Mouse (Mus musculus): ENCODE results near the gene Cntnap2. TPM values are rescaled to one million over a fixed set of nuclear protein-coding genes. Genes with fewer than 3 reads are reported as not detected.

Cntnap2 gene
- polyA plus RNA-seq, 1 experiment from 2014 or later, result 0.55 TPM

- 67% methylated on average over 3 of the region's 3 CpGs for WGBS
- H3K4me2 ChIP-seq (ENCODE audit: low read length), result no peak overlapping the region
Measured at GRCm38 (mm10) chr6:46919973-46920372, 1860.8 kb downstream of the Cntnap2 start.

DNA sequence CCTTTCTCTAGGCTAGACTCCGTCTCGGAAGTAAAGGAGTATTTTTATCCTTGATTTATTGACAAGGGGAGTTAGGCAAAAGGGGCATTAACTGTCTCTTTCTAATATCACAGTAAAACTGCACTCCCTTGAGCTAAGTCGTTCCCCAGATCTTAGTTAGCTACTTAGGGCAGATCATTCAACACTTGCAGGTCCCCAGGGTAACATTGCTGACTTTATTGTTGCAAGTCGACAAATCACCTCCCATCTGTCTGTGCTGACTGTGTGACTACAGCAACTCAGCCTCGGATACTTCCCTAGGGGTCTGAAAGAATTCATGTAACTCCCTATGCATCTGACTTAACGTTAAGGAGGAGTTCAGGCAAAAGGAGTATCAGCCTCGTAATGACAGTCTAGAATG lies 1865.6 kb downstream of the Cntnap2 start:
- 46% methylated on average over 7 of the region's 7 CpGs for WGBS
- no peaks in the 10 kb centered on the region for H3K4me1 ChIP-seq (ENCODE audit: control insufficient read depth in 2 of 2, insufficient read depth in 2 of 2, low read length in 2 of 2)
- no peak overlapping the region for H3K4me2 ChIP-seq (ENCODE audit: low read length)
- H3K4me3 ChIP-seq (ENCODE audit: control insufficient read depth in 1 of 2, insufficient read depth in 1 of 2, low read depth in 1 of 2, low read length in 2 of 2), result no peak overlapping the region
- no peak for ATAC-seq (ENCODE audit: insufficient number of reproducible peaks, insufficient read depth, low FRiP score, low read depth)
- no peak overlapping the region for H3K9ac ChIP-seq (ENCODE audit: low read length)
- H3K36me3 ChIP-seq (ENCODE audit: control insufficient read depth, insufficient read depth, low read length), result no peaks in the 10 kb centered on the region
- no peaks in the 10 kb centered on the region for H3K9me3 ChIP-seq (ENCODE audit: control insufficient read depth, low read length)
- no peaks in the 10 kb centered on the region for H3K27me3 ChIP-seq (ENCODE audit: control insufficient read depth, insufficient read depth, low read length)
- H3K27ac ChIP-seq (replicated peaks in 1 of 2; ENCODE audit: control insufficient read depth in 1 of 2, insufficient read depth in 1 of 2, low read depth in 2 of 2, low read length in 2 of 2), result no peak overlapping the region

More at GRCm38 (mm10) chr6:46919973-46920372, 1860.8 kb downstream of the Cntnap2 start:
- Histone ChIP-seq H3K4me1 (ENCODE audit: control insufficient read depth in 2 of 2, insufficient read depth in 2 of 2, low read length in 2 of 2) (no peaks in the 10 kb centered on the region), H3K27ac (replicated peaks in 1 of 2; ENCODE audit: control insufficient read depth in 1 of 2, insufficient read depth in 1 of 2, low read depth in 2 of 2, low read length in 2 of 2) (no peak overlapping the region), H3K9ac (ENCODE audit: low read length) (no peak overlapping the region), H3K27me3 (ENCODE audit: control insufficient read depth, insufficient read depth, low read length) (no peaks in the 10 kb centered on the region), H3K9me3 (ENCODE audit: control insufficient read depth, low read length) (no peaks in the 10 kb centered on the region), H3K4me3 (ENCODE audit: control insufficient read depth in 1 of 2, insufficient read depth in 1 of 2, low read depth in 1 of 2, low read length in 2 of 2) (no peak overlapping the region), H3K36me3 (ENCODE audit: control insufficient read depth, insufficient read depth, low read length) (no peaks in the 10 kb centered on the region)
- ATAC-seq (ENCODE audit: insufficient number of reproducible peaks, insufficient read depth, low FRiP score, low read depth), result no peak

DNA sequence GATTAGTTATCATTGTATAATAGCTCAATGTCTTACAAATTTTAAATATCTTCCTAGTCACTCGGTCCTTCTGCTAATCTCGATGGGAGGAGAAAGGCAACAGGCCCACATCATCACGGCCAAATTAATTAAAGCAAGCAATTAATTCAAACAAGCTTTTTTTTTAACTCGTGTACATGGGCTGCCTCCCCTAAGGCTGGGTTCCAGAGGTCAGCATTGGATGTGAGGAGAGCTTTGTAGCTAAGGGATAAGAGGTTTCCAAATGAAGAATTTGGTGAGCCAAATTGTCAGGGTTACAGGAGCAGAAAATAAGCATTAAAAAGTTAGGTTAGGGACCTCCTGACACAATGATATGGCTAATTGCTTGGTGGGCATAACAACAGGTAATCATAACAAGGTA lies 1886.5 kb downstream of the Cntnap2 start:
- no peak for ATAC-seq (ENCODE audit: insufficient number of reproducible peaks, insufficient read depth, low FRiP score, low read depth)
- no peaks in the 10 kb centered on the region for H3K4me1 ChIP-seq (ENCODE audit: control insufficient read depth in 2 of 2, insufficient read depth in 2 of 2, low read length in 2 of 2)
- no peak overlapping the region for H3K27ac ChIP-seq (replicated peaks in 1 of 2; ENCODE audit: control insufficient read depth in 1 of 2, insufficient read depth in 1 of 2, low read depth in 2 of 2, low read length in 2 of 2)
- H3K9ac ChIP-seq (ENCODE audit: low read length), result no peak overlapping the region
- no peaks in the 10 kb centered on the region for H3K36me3 ChIP-seq (ENCODE audit: control insufficient read depth, insufficient read depth, low read length)
- H3K4me2 ChIP-seq (ENCODE audit: low read length), result no peak overlapping the region
- no peak overlapping the region for H3K4me3 ChIP-seq (ENCODE audit: control insufficient read depth in 1 of 2, insufficient read depth in 1 of 2, low read depth in 1 of 2, low read length in 2 of 2)
- no peaks in the 10 kb centered on the region for H3K9me3 ChIP-seq (ENCODE audit: control insufficient read depth, low read length)
- no peaks in the 10 kb centered on the region for H3K27me3 ChIP-seq (ENCODE audit: control insufficient read depth, insufficient read depth, low read length)
- WGBS, result 69% methylated on average over 4 of the region's 4 CpGs

DNA sequence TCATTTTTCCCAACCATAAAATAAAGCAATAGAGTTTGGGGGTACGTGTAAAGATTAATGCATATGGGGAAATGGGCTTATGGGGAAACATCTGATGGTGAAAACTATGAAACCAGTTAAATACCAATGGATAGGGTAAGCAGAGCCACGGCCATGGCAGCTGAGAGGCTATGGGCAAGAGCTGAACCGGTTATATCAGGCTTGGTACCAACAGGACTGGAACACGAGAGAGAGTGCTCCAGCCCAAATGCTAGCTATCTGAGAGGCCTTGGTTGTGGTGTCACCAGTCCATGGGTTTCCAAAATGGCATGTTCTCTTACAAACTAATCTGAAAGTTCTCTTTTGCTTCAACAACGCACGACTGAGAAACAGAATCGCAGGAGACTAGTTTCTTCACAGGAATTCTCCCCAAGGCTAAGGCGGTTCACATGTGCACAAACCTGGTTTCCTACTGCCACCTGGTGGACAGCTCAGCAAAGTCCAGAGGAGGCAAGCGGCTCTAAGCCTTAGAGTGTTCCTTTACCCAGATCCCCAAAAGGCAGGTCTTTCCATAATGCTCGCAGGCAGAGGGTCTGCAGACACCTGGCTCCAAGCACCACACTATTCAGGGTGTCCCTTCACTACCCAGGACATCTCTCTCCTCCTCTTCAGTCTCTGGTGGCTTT lies 1902.0 kb downstream of the Cntnap2 start:
- ATAC-seq (ENCODE audit: insufficient number of reproducible peaks, insufficient read depth, low FRiP score, low read depth), result no peak
- Histone ChIP-seq H3K4me2 (ENCODE audit: low read length) (no peak overlapping the region), H3K36me3 (ENCODE audit: control insufficient read depth, insufficient read depth, low read length) (no peaks in the 10 kb centered on the region), H3K4me1 (ENCODE audit: control insufficient read depth in 2 of 2, insufficient read depth in 2 of 2, low read length in 2 of 2) (no peaks in the 10 kb centered on the region), H3K9ac (ENCODE audit: low read length) (no peak overlapping the region), H3K9me3 (ENCODE audit: control insufficient read depth, low read length) (no peaks in the 10 kb centered on the region), H3K4me3 (ENCODE audit: control insufficient read depth in 1 of 2, insufficient read depth in 1 of 2, low read depth in 1 of 2, low read length in 2 of 2) (no peak overlapping the region), H3K27me3 (ENCODE audit: control insufficient read depth, insufficient read depth, low read length) (no peaks in the 10 kb centered on the region), H3K27ac (replicated peaks in 1 of 2; ENCODE audit: control insufficient read depth in 1 of 2, insufficient read depth in 1 of 2, low read depth in 2 of 2, low read length in 2 of 2) (no peak overlapping the region)
- WGBS, result 32% methylated on average over 10 of the region's 10 CpGs

GRCm38 (mm10) chr6:46963261-46963660 lies 1904.1 kb downstream of the Cntnap2 start:
- no peak overlapping the region for H3K9ac ChIP-seq (ENCODE audit: low read length)
- H3K4me1 ChIP-seq (ENCODE audit: control insufficient read depth in 2 of 2, insufficient read depth in 2 of 2, low read length in 2 of 2), result no peaks in the 10 kb centered on the region
- no peaks in the 10 kb centered on the region for H3K36me3 ChIP-seq (ENCODE audit: control insufficient read depth, insufficient read depth, low read length)
- 57% methylated on average over 2 of the region's 2 CpGs for WGBS
- H3K9me3 ChIP-seq (ENCODE audit: control insufficient read depth, low read length), result no peaks in the 10 kb centered on the region
- H3K27me3 ChIP-seq (ENCODE audit: control insufficient read depth, insufficient read depth, low read length), result no peaks in the 10 kb centered on the region
- no peak overlapping the region for H3K4me2 ChIP-seq (ENCODE audit: low read length)
- H3K4me3 ChIP-seq (ENCODE audit: control insufficient read depth in 1 of 2, insufficient read depth in 1 of 2, low read depth in 1 of 2, low read length in 2 of 2), result no peak overlapping the region
- ATAC-seq (ENCODE audit: insufficient number of reproducible peaks, insufficient read depth, low FRiP score, low read depth), result no peak
- H3K27ac ChIP-seq (replicated peaks in 1 of 2; ENCODE audit: control insufficient read depth in 1 of 2, insufficient read depth in 1 of 2, low read depth in 2 of 2, low read length in 2 of 2), result no peak overlapping the region

DNA sequence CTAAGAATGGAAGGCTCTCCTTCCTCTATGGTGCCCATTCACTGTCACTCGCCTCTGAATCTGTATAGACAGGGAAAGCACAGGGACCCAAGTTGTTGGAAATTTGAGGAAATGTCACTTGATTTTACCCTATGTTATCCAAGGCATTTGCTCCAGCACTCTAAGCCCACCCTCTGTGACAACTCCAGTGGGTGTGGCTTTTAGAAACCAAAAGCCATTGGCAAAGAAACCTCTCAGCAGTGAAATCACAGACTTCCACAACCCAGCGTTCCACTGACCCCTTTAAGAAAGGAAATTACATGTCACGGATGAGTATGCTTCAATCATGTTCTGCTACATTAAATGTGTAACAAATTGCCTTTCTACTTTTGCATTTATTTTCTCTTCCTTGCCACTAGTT lies 1904.5 kb downstream of the Cntnap2 start:
- no peaks in the 10 kb centered on the region for H3K36me3 ChIP-seq (ENCODE audit: control insufficient read depth, insufficient read depth, low read length)
- no peak overlapping the region for H3K4me2 ChIP-seq (ENCODE audit: low read length)
- no peak for ATAC-seq (ENCODE audit: insufficient number of reproducible peaks, insufficient read depth, low FRiP score, low read depth)
- H3K9ac ChIP-seq (ENCODE audit: low read length), result no peak overlapping the region
- WGBS, result 70% methylated on average over 3 of the region's 3 CpGs
- no peaks in the 10 kb centered on the region for H3K27me3 ChIP-seq (ENCODE audit: control insufficient read depth, insufficient read depth, low read length)
- no peak overlapping the region for H3K4me3 ChIP-seq (ENCODE audit: control insufficient read depth in 1 of 2, insufficient read depth in 1 of 2, low read depth in 1 of 2, low read length in 2 of 2)
- no peaks in the 10 kb centered on the region for H3K4me1 ChIP-seq (ENCODE audit: control insufficient read depth in 2 of 2, insufficient read depth in 2 of 2, low read length in 2 of 2)
- H3K27ac ChIP-seq (replicated peaks in 1 of 2; ENCODE audit: control insufficient read depth in 1 of 2, insufficient read depth in 1 of 2, low read depth in 2 of 2, low read length in 2 of 2), result no peak overlapping the region
- no peaks in the 10 kb centered on the region for H3K9me3 ChIP-seq (ENCODE audit: control insufficient read depth, low read length)

DNA sequence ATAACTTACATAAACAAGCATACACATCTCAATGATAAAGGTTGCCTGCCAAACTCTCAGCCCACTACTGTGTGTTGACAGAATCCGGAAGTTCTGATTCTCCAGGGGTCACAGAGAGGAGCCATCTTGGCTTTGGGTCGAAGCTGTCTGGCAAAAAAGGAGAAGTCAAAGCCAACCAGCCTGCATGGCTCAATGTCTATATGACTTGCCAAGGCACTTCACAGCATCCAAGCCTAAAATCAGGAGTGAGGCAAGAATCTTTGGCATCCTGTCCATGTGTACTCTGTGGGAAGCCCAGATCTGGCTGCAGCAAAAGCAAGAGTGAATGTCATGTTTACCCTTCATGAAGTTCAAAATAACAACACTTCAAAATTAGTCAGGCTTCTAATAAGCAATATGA lies 1913.5 kb downstream of the Cntnap2 start:
- Histone ChIP-seq H3K4me2 (ENCODE audit: low read length) (no peak overlapping the region), H3K27me3 (ENCODE audit: control insufficient read depth, insufficient read depth, low read length) (no peaks in the 10 kb centered on the region), H3K9me3 (ENCODE audit: control insufficient read depth, low read length) (no peaks in the 10 kb centered on the region), H3K4me1 (ENCODE audit: control insufficient read depth in 2 of 2, insufficient read depth in 2 of 2, low read length in 2 of 2) (no peaks in the 10 kb centered on the region), H3K4me3 (ENCODE audit: control insufficient read depth in 1 of 2, insufficient read depth in 1 of 2, low read depth in 1 of 2, low read length in 2 of 2) (no peak overlapping the region), H3K9ac (ENCODE audit: low read length) (no peak overlapping the region), H3K27ac (replicated peaks in 1 of 2; ENCODE audit: control insufficient read depth in 1 of 2, insufficient read depth in 1 of 2, low read depth in 2 of 2, low read length in 2 of 2) (no peak overlapping the region), H3K36me3 (ENCODE audit: control insufficient read depth, insufficient read depth, low read length) (no peaks in the 10 kb centered on the region)
- WGBS, result 82% methylated on average over 2 of the region's 2 CpGs
- no peak for ATAC-seq (ENCODE audit: insufficient number of reproducible peaks, insufficient read depth, low FRiP score, low read depth)

- ATAC-seq (ENCODE audit: insufficient number of reproducible peaks, insufficient read depth, low FRiP score, low read depth), result no peak
- Histone ChIP-seq H3K36me3 (ENCODE audit: control insufficient read depth, insufficient read depth, low read length) (no peaks in the 10 kb centered on the region), H3K27me3 (ENCODE audit: control insufficient read depth, insufficient read depth, low read length) (no peaks in the 10 kb centered on the region)
Measured at GRCm38 (mm10) chr6:46996010-46996602, 1936.9 kb downstream of the Cntnap2 start.

More at GRCm38 (mm10) chr6:46996010-46996602, 1936.9 kb downstream of the Cntnap2 start:
- 80% methylated on average over 6 of the region's 6 CpGs for WGBS
- no peaks in the 10 kb centered on the region for H3K4me1 ChIP-seq (ENCODE audit: control insufficient read depth in 2 of 2, insufficient read depth in 2 of 2, low read length in 2 of 2)
- H3K27ac ChIP-seq (replicated peaks in 1 of 2; ENCODE audit: control insufficient read depth in 1 of 2, insufficient read depth in 1 of 2, low read depth in 2 of 2, low read length in 2 of 2), result no peak overlapping the region
- no peak overlapping the region for H3K4me3 ChIP-seq (ENCODE audit: control insufficient read depth in 1 of 2, insufficient read depth in 1 of 2, low read depth in 1 of 2, low read length in 2 of 2)
- no peak overlapping the region for H3K4me2 ChIP-seq (ENCODE audit: low read length)
- no peak overlapping the region for H3K9ac ChIP-seq (ENCODE audit: low read length)
- no peaks in the 10 kb centered on the region for H3K9me3 ChIP-seq (ENCODE audit: control insufficient read depth, low read length)

All from heart, embryonic 14.5 days (tissue).